Mouse (Mus musculus): ENCODE measurements around the gene Acot7.

Gene Acot7

GRCm38 (mm10) chr4:152273621-152274236 lies 95.8 kb downstream of the Acot7 start, which contains the start of gene Gpr153:
Gpr153 (plus strand) TSS chr4:152274232.
- peak; percentile 60 for DNase-seq (ENCODE audit: low spot score)

DNA sequence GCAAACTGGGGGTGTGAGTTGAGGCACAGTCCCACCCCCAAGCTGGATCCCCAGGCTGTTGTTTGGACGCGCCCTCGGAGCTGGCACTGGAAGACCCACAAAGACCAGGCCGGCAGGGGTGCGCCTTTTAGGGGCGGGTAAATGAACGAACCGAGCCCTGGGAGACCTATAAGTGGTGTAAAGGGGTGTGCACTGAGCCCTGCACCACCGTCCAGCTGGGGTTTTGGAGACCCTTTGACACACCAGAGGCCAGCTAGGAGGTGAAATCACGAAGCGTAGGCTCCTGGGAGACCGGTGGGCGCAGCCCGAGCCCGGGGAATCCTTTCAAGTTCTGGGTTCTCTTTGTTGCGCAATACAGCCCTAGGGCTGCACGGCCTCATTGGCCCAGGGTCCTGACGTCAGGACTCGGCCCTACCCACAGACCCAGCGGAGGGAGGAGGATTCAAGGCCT lies 96.8 kb downstream of the Acot7 start:
- DNase-seq (ENCODE audit: low spot score) = peak; percentile 47

DNA sequence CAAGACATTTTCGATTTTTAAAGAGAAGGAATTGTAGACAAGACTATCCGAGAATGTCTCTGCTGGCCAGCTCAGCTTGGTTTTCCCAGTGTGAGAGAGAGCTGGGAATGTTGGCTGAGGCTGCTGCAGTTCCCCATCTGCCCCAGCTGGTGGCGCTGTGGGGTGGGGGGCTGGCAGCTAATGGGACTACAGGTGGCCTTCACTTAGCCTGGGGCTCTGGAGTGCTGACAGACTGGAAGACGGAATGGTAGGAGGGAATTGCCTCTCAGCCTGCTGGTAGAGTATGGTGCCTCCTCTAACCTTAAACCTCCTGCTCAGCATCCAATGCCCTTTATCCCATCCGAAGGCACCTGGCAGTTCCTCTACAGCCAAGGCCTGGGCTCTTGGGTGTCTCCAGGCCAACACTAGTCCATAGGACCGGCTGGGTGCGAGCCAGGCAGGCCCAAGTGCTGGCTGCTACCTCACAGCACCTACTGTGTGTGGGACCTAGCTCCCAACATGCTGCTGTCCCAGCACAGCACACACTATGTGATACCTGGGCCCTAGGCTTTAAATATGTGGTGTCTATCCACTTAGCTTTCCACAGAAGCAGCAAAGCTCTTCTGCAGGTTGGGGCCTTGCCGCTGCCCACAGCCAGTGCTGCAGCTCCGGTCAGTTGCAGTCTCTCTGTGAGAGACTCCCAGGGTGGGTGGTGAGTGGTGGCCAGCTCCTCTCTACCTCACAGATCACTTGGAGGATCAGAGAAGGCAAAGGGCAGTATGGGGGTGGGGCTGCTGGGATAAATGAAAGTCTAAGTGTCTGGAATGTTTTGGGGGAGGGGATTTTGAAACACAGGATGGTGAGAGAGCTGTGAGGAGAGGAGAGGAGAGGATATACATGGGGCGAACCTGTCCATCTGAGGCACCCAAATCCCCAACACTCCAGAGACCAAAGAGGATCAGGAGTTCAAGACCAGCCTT lies 98.7 kb downstream of the Acot7 start:
- DNase-seq (ENCODE audit: low spot score) = no peak

- DNase-seq (ENCODE audit: low spot score) = no peak
Observed at GRCm38 (mm10) chr4:152277916-152278315, 100.0 kb downstream of the Acot7 start.

DNA sequence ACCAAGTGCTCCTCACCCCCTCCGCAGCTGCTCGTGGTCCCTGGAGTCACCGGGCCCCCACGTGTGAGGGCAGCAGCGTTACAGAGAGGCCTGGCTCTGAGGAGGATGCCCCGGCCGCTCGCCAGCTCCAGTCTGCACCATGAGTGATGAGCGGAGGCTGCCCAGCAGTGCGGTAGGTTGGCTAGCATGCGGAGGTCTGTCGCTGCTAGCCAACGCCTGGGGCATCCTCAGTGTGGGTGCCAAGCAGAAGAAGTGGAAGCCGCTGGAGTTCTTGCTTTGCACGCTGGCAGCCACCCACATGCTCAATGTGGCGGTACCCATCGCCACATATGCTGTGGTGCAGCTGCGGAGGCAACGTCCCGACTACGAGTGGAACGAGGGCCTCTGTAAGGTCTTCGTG lies 101.1 kb downstream of the Acot7 start:
- no peak for DNase-seq (ENCODE audit: low spot score)

DNA sequence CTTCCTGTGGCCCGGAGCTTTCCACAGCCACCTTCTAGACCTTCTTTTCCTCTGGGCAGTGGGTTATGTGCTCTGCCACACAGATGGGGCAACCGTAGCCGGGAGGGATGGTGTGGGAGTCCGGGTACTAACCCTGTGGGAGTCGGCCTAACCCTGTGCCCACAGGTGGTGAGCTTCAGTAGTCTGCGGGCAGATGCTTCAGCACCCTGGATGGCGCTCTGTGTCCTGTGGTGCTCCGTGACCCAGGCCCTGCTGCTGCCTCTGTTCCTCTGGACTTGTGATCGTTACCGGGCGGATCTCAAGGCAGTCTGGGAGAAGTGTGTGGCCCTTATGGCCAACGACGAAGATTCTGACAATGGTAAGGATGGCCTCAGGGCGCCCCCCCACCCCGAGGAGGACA lies 103.7 kb downstream of the Acot7 start:
- DNase-seq (ENCODE audit: low spot score) = no peak

- no peak for DNase-seq (ENCODE audit: low spot score)
Observed at GRCm38 (mm10) chr4:152282721-152283120, 104.8 kb downstream of the Acot7 start.

- peak; percentile 85 for DNase-seq (ENCODE audit: low spot score)
Observed at GRCm38 (mm10) chr4:152283186-152283950, 105.4 kb downstream of the Acot7 start.

GRCm38 (mm10) chr4:152285505-152285904 lies 107.6 kb downstream of the Acot7 start:
- DNase-seq (ENCODE audit: low spot score) = peak; percentile 50

DNA sequence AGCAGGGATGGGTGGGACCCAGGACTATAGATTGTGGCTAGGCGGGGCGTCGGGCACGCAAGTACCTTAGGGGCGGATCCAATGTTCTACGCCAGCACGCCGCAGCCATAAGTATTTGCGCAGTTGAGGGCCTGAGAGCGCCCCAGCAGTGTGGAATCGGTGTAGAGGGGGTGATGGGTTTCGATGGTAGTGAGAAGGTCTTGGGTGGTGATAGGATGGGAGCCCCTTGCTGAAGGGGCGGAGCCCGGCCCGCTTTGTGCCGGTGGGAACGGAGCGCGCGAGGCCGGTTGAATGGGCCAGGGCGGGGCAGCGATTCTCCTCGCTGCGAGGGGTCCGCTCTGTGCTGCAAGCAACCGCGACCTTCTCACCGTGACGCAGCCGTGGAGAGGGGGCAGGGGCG lies 108.2 kb downstream of the Acot7 start:
- no peak for DNase-seq (ENCODE audit: low spot score)

GRCm38 (mm10) chr4:152286887-152287286 lies 109.0 kb downstream of the Acot7 start:
- peak; percentile 71 for DNase-seq (ENCODE audit: low spot score)

GRCm38 (mm10) chr4:152287317-152288120 lies 109.6 kb downstream of the Acot7 start:
- DNase-seq (ENCODE audit: low spot score) = no peak

- no peak for DNase-seq (ENCODE audit: low spot score)
Observed at GRCm38 (mm10) chr4:152288398-152288945, 110.5 kb downstream of the Acot7 start.

DNA sequence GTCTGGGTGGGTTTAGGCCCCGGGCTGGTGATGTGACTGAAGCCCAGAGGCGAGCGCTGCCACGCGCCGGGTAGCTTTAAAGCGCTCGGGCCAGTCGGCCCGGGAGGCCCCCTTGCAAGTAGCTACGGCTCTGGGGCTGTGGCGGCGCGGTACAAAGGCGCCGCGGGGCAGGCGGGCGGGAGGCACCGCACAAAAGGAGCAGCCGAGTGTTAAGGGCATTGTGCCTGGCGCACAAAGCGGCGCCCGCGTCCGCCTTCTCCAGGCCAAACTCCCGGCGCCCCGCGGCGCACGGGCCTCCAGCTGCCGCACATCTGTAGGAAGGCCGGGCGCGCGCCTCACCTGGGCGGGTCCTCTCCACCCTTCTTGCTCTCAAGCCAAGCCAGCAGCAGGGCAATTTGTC lies 112.5 kb downstream of the Acot7 start:
- DNase-seq (ENCODE audit: low spot score) = no peak

DNA sequence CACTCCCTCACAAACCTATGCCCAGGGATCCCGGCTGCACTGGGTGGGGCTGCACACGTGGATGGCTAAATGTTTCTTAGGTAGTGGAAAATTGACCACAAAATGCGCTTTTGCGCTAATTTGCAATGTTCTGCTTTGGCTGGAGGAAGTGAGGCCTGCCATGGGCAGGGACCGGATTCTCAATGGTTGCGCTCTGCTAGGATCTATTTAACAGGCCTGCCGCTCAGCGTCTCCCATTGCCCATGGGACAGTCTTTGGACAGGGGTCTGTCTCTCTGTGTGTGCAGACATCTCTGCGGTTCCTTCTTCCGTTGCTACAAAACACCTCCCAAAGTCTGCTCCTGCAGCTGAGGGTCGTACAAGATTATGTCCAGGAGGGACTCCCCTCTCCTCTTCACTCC lies 113.1 kb downstream of the Acot7 start:
- no peak for DNase-seq (ENCODE audit: low spot score)

- no peak for DNase-seq (ENCODE audit: low spot score)
Observed at GRCm38 (mm10) chr4:152291562-152291961, 113.6 kb downstream of the Acot7 start, which contains the start of gene Hes3. Hes3 (minus strand) TSS chr4:152291662.

DNA sequence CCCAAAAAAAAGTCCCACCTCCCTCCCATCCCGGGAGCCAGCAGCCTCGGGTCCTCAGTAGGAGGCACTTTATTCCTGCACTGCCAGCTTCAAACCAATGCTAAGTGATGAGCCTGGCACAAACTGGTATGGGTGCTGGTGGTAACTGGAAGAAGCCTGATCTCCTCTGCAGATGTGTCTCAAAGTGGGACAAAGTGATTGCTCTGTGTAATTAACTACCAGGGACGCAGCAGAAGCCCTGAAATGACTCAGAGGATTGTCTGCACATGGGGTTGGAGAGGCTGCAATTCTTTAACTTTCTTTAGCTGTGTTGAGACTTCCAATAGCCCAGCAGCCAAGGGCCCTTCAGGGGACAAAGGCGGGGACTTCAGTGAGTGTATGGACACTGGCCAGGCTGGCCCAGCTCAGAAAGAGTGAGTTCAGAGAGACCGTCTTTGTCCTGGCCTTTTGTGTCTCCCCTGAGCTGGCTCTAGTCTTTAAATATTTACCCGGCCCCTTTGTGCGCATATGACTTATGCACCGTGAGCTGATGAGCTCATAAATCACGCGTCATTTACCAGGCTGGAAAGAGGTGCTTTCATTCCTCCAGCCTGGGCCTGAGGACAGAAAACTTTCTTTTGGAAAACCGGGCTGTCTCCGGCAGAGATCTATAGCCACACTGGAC lies 114.3 kb downstream of the Acot7 start:
- no peak for DNase-seq (ENCODE audit: low spot score)

DNA sequence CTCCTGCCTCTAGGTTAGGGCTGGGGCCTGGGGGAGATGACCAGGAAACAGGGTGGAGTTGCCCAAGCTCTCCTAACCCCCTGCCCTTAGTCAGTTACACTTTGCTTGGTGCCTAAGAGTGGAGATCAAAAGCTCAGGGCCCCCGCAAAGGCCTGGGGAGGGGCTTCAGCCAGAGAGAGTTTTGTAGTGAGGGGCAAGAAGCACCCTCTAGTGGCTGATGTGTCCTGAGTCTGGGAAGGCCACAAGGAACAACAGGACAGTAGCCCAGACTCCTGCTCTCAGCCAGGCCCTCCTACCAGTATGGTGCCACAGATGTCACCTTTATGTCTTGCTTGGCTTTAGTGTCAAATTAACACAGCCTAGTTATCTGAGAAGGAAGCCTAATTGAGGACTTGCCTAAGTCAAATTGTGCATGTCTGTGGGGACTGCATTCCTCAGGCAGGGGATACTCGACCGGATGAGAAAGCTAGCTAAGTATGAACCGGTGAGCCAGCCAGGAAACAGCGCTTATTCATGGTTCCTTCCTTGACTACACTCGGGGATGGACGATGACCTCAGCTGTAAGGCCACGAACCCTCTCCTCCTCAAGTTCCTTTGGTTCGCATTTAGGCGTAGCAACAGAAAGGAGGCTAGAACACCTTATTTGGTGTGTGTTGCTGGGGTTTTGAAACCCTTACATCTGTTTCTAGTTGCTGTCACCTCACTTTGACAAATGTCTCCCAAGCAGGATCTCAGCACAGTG lies 116.4 kb downstream of the Acot7 start:
- no peak for DNase-seq (ENCODE audit: low spot score)

GRCm38 (mm10) chr4:152295916-152296315 lies 118.0 kb downstream of the Acot7 start:
- no peak for DNase-seq (ENCODE audit: low spot score)

DNA sequence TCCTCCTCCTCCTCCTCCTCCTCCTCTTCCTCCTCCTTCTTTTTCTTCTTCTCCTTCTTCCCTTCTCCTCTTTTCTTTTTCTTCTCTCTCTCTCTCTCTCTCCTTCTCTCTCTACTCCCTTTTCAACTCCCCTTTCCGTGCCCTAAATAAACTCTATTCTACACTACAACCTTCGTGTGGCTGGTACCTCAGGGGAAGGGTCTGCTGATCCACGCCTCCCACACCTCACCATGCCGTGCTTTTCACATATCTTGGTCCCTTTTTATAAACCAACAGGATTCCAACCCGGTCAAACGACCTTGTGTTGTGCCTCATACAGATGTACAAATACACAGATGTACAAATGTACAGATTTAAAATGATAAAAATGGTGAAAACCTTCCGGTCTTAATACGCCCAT lies 118.4 kb downstream of the Acot7 start:
- no peak for DNase-seq (ENCODE audit: low spot score)

All from urinary bladder, postnatal 14 days (tissue).